In genomic region chr4:88867926-88868911, GRCm38 (mm10) we compare ENCODE assay signal across 8 mouse cellular contexts. TPM values are rescaled to one million over a fixed set of nuclear protein-coding genes. Genes with fewer than 3 reads are reported as not detected.
DNase-seq lines count a peak whose midpoint lies in the region; ATAC-seq lines count a peak whose summit lies in the region.

No protein-coding gene starts in this region.

- ATAC-seq in forebrain, embryonic 12.5 days (ENCODE audit: low FRiP score) = peak; percentile 76
- ATAC-seq in hindbrain, embryonic 15.5 days (ENCODE audit: low FRiP score, low read depth) = peak; percentile 75
- ATAC-seq in liver, embryonic 15.5 days (ENCODE audit: insufficient read depth) = peak; percentile 74
- peak; percentile 79 for ATAC-seq in neural tube, embryonic 11.5 days (ENCODE audit: insufficient read depth, low FRiP score, low TSS enrichment)

- H3K27me3 ChIP-seq in forebrain, embryonic 12.5 days = peaks cover 24% of the 10 kb centered on the region
- H3K27me3 ChIP-seq in hindbrain, embryonic 15.5 days = peaks cover 17% of the 10 kb centered on the region
- H3K27me3 ChIP-seq in liver, embryonic 15.5 days = peaks cover 12% of the 10 kb centered on the region
- no peaks in the 10 kb centered on the region for H3K27me3 ChIP-seq in neural tube, embryonic 11.5 days (ENCODE audit: control insufficient read depth, insufficient read depth, low read length)

- peaks cover 12% of the 10 kb centered on the region for H3K4me1 ChIP-seq in forebrain, embryonic 12.5 days
- peaks cover 7% of the 10 kb centered on the region for H3K4me1 ChIP-seq in hindbrain, embryonic 15.5 days (replicated peaks)
- H3K4me1 ChIP-seq in liver, embryonic 15.5 days (replicated peaks) = peaks cover 15% of the 10 kb centered on the region
- H3K4me1 ChIP-seq in neural tube, embryonic 11.5 days (ENCODE audit: control insufficient read depth, insufficient read depth, low read length) = no peaks in the 10 kb centered on the region

- H3K9me3 ChIP-seq in forebrain, embryonic 12.5 days = no peaks in the 10 kb centered on the region
- H3K9me3 ChIP-seq in hindbrain, embryonic 15.5 days = no peaks in the 10 kb centered on the region
- no peaks in the 10 kb centered on the region for H3K9me3 ChIP-seq in liver, embryonic 15.5 days (replicated peaks)
- H3K9me3 ChIP-seq in neural tube, embryonic 11.5 days (ENCODE audit: control insufficient read depth, low read length) = no peaks in the 10 kb centered on the region

- H3K4me3 ChIP-seq in forebrain, embryonic 12.5 days (replicated peaks) = peak overlapping the region; percentile 52
- H3K4me3 ChIP-seq in hindbrain, embryonic 15.5 days = peak overlapping the region; percentile 53
- peak overlapping the region; percentile 62 for H3K4me3 ChIP-seq in liver, embryonic 15.5 days (replicated peaks)
- peak overlapping the region; percentile 46 for H3K4me3 ChIP-seq in neural tube, embryonic 11.5 days (ENCODE audit: low read depth, low read length)

- peak overlapping the region; percentile 61 for H3K9ac ChIP-seq in forebrain, embryonic 12.5 days
- H3K9ac ChIP-seq in hindbrain, embryonic 15.5 days = peak overlapping the region; percentile 54; the same call in 1 of the 2 replicates
- peak overlapping the region; percentile 45 for H3K9ac ChIP-seq in liver, embryonic 15.5 days
- H3K9ac ChIP-seq in neural tube, embryonic 11.5 days (ENCODE audit: low read length) = peak overlapping the region; percentile 19; the same call in 1 of the 2 replicates

- no peaks in the 10 kb centered on the region for H3K36me3 ChIP-seq in forebrain, embryonic 12.5 days (replicated peaks)
- no peaks in the 10 kb centered on the region for H3K36me3 ChIP-seq in hindbrain, embryonic 15.5 days
- H3K36me3 ChIP-seq in liver, embryonic 15.5 days (replicated peaks) = no peaks in the 10 kb centered on the region
- H3K36me3 ChIP-seq in neural tube, embryonic 11.5 days (ENCODE audit: control insufficient read depth, insufficient read depth, low read length) = no peaks in the 10 kb centered on the region

- 8% methylated on average over 31 of the region's 31 CpGs for WGBS in forebrain, embryonic 12.5 days
- whole genome bisulfite sequencing in hindbrain, embryonic 15.5 days = 7% methylated on average over 30 of the region's 31 CpGs
- 8% methylated on average over 31 of the region's 31 CpGs for WGBS in liver, embryonic 15.5 days (ENCODE audit: insufficient replicate concordance)
- WGBS in neural tube, embryonic 11.5 days = 9% methylated on average over 30 of the region's 31 CpGs

- peak overlapping the region; percentile 87 for H3K4me2 ChIP-seq in forebrain, embryonic 12.5 days
- peak overlapping the region; percentile 99 for H3K4me2 ChIP-seq in hindbrain, embryonic 15.5 days
- H3K4me2 ChIP-seq in liver, embryonic 15.5 days = peak overlapping the region; percentile 90
- peak overlapping the region; percentile 75 for H3K4me2 ChIP-seq in neural tube, embryonic 11.5 days (ENCODE audit: low read depth)

- peak; percentile 11 to 23 for DNase-seq in layer of hippocampus, postnatal 10 days (ENCODE audit: low spot score in 2 of 2)
- no peak for DNase-seq in layer of hippocampus, adult 9-11 months
- DNase-seq in adrenal gland, adult 8-10 months = peak; percentile 3
- DNase-seq in neural tube, embryonic 11.5 days (ENCODE audit: low spot score) = peak; percentile 58
- DNase-seq in thymus, postnatal 4 days = peak; percentile 70

- H3K27ac ChIP-seq in forebrain, embryonic 12.5 days = 0 out of 2 replicates have a peak overlapping the region, but pooled peaks have one; percentile 6
- H3K27ac ChIP-seq in hindbrain, embryonic 15.5 days (replicated peaks) = 0 out of 2 replicates have a peak overlapping the region, but pooled peaks have one; percentile 38
- H3K27ac ChIP-seq in liver, embryonic 15.5 days (replicated peaks) = peak overlapping the region; percentile 3; the same call in 1 of the 2 replicates
- no peak overlapping the region for H3K27ac ChIP-seq in neural tube, embryonic 11.5 days (ENCODE audit: low read depth, low read length)

RNA-seq across cellular contexts. Expression of gene Ifne, which starts 11.8 kb away (rescaled TPM):
- total RNA-seq in layer of hippocampus, postnatal 10 days (2021) = not detected
- not detected for total RNA-seq in adrenal gland, adult 8-10 months (2022)
- polyA plus RNA-seq in forebrain, embryonic 12.5 days (2016; fragmentation: Nextera tagmentation; extraction: Ambion mirVana) = not detected in 2 replicates
- polyA plus RNA-seq in hindbrain, embryonic 15.5 days (2015; fragmentation: Nextera tagmentation; extraction: Ambion mirVana) = not detected in 2 replicates
- polyA plus RNA-seq in liver, embryonic 15.5 days (2015; fragmentation: Nextera tagmentation; extraction: Ambion mirVana) = not detected in 2 replicates
- not detected in 2 replicates for polyA plus RNA-seq in neural tube, embryonic 11.5 days (2014; fragmentation: Nextera tagmentation; extraction: Ambion mirVana)

RNA-seq across cellular contexts. Expression of gene Ifna1, which starts 18.3 kb away (rescaled TPM):
- total RNA-seq in layer of hippocampus, postnatal 10 days (2021) = not detected
- total RNA-seq in adrenal gland, adult 8-10 months (2022) = not detected
- polyA plus RNA-seq in forebrain, embryonic 12.5 days (2016; fragmentation: Nextera tagmentation; extraction: Ambion mirVana) = not detected in 2 replicates
- polyA plus RNA-seq in hindbrain, embryonic 15.5 days (2015; fragmentation: Nextera tagmentation; extraction: Ambion mirVana) = not detected in 2 replicates
- not detected in 2 replicates for polyA plus RNA-seq in liver, embryonic 15.5 days (2015; fragmentation: Nextera tagmentation; extraction: Ambion mirVana)
- not detected in 2 replicates for polyA plus RNA-seq in neural tube, embryonic 11.5 days (2014; fragmentation: Nextera tagmentation; extraction: Ambion mirVana)

RNA-seq across cellular contexts. Expression of gene Ifna4, which starts 26.6 kb away (rescaled TPM):
- not detected for total RNA-seq in layer of hippocampus, postnatal 10 days (2021)
- not detected for total RNA-seq in adrenal gland, adult 8-10 months (2022)
- polyA plus RNA-seq in forebrain, embryonic 12.5 days (2016; fragmentation: Nextera tagmentation; extraction: Ambion mirVana) = not detected in 2 replicates
- polyA plus RNA-seq in hindbrain, embryonic 15.5 days (2015; fragmentation: Nextera tagmentation; extraction: Ambion mirVana) = not detected in 2 replicates
- not detected in 2 replicates for polyA plus RNA-seq in liver, embryonic 15.5 days (2015; fragmentation: Nextera tagmentation; extraction: Ambion mirVana)
- polyA plus RNA-seq in neural tube, embryonic 11.5 days (2014; fragmentation: Nextera tagmentation; extraction: Ambion mirVana) = not detected in 2 replicates

RNA-seq across cellular contexts. Expression of gene Ifna5, which starts 32.9 kb away (rescaled TPM):
- not detected for total RNA-seq in layer of hippocampus, postnatal 10 days (2021)
- not detected for total RNA-seq in adrenal gland, adult 8-10 months (2022)
- polyA plus RNA-seq in forebrain, embryonic 12.5 days (2016; fragmentation: Nextera tagmentation; extraction: Ambion mirVana) = not detected in 2 replicates
- not detected in 2 replicates for polyA plus RNA-seq in hindbrain, embryonic 15.5 days (2015; fragmentation: Nextera tagmentation; extraction: Ambion mirVana)
- polyA plus RNA-seq in liver, embryonic 15.5 days (2015; fragmentation: Nextera tagmentation; extraction: Ambion mirVana) = not detected in 2 replicates
- polyA plus RNA-seq in neural tube, embryonic 11.5 days (2014; fragmentation: Nextera tagmentation; extraction: Ambion mirVana) = not detected in 2 replicates

RNA-seq across cellular contexts. Expression of gene Ifna6, which starts 41.0 kb away (rescaled TPM):
- total RNA-seq in layer of hippocampus, postnatal 10 days (2021) = not detected
- total RNA-seq in adrenal gland, adult 8-10 months (2022) = not detected
- not detected in 2 replicates for polyA plus RNA-seq in forebrain, embryonic 12.5 days (2016; fragmentation: Nextera tagmentation; extraction: Ambion mirVana)
- not detected in 2 replicates for polyA plus RNA-seq in hindbrain, embryonic 15.5 days (2015; fragmentation: Nextera tagmentation; extraction: Ambion mirVana)
- not detected in 2 replicates for polyA plus RNA-seq in liver, embryonic 15.5 days (2015; fragmentation: Nextera tagmentation; extraction: Ambion mirVana)
- polyA plus RNA-seq in neural tube, embryonic 11.5 days (2014; fragmentation: Nextera tagmentation; extraction: Ambion mirVana) = not detected in 2 replicates
